Mouse (Mus musculus): ENCODE data around the gene Corin.

- TF ChIP-seq CTCF (IDR thresholded peaks at IDR 0.05; ENCODE audit: low read depth, low read length) (no peak), POLR2A (IDR thresholded peaks at IDR 0.05; ENCODE audit: borderline replicate concordance, low read depth, low read length) (no peak)
Observed at GRCm38 (mm10) chr5:72401251-72401650, 103.0 kb downstream of the Corin start.

Measured in bone marrow macrophage, adult 2 months (primary cell).